16 mouse cellular contexts compared by ENCODE assay signal in genomic region chr7:78507032-78507611, GRCm38 (mm10).
A peak's percentile ranks its signal among the peaks of the same experiment; 100 is the strongest.
DNase-seq lines count a peak whose midpoint lies in the region.
"Had no signal": no experiment of that assay in that cellular context is flagged by ENCODE, and none has a peak within 500 bp of the region (broad histone marks: within the 10 kb centered on the region; RNA-seq: fewer than 3 reads in every experiment).

No protein-coding gene starts in this region.

- peak; percentile 88 for DNase-seq in heart, adult 11 months
- DNase-seq in heart, postnatal 25 days (ENCODE audit: low spot score) = no peak
- peak; percentile 82 for DNase-seq in Muller cell, postnatal 12 days (ENCODE audit: inconsistent ontology term)
- DNase-seq in cerebellum, adult 11-12 months = peak; percentile 70
- peak; percentile 26 to 37 for DNase-seq in cerebellum, postnatal 10 days
- no peak for DNase-seq in right cerebral cortex, adult 2 months (ENCODE audit: low spot score in 2 of 2)
- no peak for DNase-seq in spleen, adult 18-20 months
- DNase-seq: adrenal gland, adult 2 months; adrenal gland, postnatal 36 days; gastrocnemius, postnatal 25 days; heart, adult 2 months; kidney, adult 18-20 months; kidney, postnatal 4 days; lung, postnatal 36 days; right cerebral cortex, adult 18-20 months; right cerebral cortex, postnatal 4 days had no signal

- intact Hi-C loops in heart, postnatal 25 days (cut with DNase I) = no loop called here

Comparison
In these comparisons a context has a peak if more than half of its experiments do, and no peak if none do; other contexts are left out.
1. DNase-seq: peak in heart, adult 11 months (single experiment), Muller cell, postnatal 12 days (single experiment), cerebellum, adult 11-12 months (single experiment) and cerebellum, postnatal 10 days (2 of 2); none in heart, postnatal 25 days (single experiment), right cerebral cortex, adult 2 months (0 of 2) and spleen, adult 18-20 months (0 of 2).